Mouse (Mus musculus): ENCODE measurements around the gene Pigyl. TPM values are rescaled to one million over a fixed set of nuclear protein-coding genes. Genes with fewer than 3 reads are reported as not detected.

Pigyl gene
- total RNA-seq, 2 experiments from 2014 or later: 45.4 to 48.3 TPM

DNA sequence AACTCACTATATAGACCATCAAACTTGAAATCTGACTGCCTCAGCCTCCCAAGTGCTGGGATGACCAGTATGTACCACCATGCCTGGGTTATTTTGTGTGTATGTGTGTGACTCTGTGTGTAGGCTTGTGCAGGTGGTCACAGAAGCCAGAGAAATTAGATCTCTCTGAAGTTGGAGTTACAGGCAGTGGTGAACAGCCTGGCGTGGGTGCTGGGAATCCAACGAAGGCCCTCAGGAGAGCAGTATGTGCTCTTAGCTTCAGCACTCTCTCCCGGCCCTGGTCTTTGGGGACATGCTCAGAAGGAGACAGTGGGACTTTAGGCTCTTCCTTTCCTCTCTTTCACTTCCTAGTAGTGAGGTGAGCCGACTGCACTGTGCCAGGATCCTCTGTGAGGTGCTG, 15.7 kb downstream of the Pigyl start:
- no peak for DNase-seq (ENCODE audit: low spot score in 2 of 2)

DNA sequence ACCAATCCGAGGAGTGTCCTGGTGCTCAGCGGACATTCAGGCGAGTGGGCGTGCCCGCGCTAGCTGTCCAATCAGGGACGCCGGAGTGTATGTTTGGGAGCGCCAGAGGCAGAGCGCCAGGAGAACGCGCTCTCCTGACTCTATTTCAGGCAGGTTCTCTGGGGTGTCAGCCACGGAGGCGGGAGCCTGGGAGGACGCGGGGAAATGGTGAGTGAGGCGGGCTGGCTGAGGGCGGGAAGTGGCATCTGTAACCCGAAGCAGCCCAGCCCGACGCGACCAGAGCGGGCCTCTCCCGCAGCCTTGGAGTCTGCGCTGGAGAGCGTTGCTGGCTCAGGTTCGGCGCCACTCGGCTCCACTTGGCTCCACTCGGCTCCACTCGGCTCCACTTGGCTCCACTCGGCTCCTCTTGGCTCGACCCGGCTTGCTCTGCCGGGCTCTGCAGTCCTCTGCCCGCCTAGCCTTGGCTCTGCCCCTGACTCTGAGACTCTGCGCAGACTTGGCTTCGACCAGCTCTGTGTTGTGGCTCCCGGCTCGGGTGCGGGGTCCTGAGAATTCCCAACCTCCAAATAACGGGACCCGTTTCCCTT, 31.5 kb downstream of the Pigyl start, which contains the start of gene Zfp872:
TSS of gene Zfp872 (plus strand) at position 66 of the 587 bp plus-strand sequence.
- DNase-seq (ENCODE audit: low spot score in 2 of 2): no peak

GRCm38 (mm10) chr9:22196412-22196811, 39.8 kb downstream of the Pigyl start:
- DNase-seq (ENCODE audit: low spot score in 2 of 2): no peak

Small RNAs within 50 kb of the gene (microRNA-seq; reads per million reads assigned to microRNA genes)
- gene Mir7084: 0 to 0.59 reads per million in 2 experiments

Other genes with a start within 250 kb of the Pigyl start
- 10 to 100 TPM; 17.7 to 19.3 TPM for gene Rab3d, start 238.7 kb upstream of the Pigyl start, total RNA-seq (2021)
- 10 to 100 TPM; 16.3 to 16.5 TPM for gene Ccdc159, start 229.4 kb upstream of the Pigyl start, total RNA-seq (2021)
- 10 to 100 TPM; 40.2 to 42.2 TPM for gene Tmem205, start 229.3 kb upstream of the Pigyl start, total RNA-seq (2021)
- 100 to 1,000 TPM; 273 to 278 TPM for gene Plppr2, start 219.8 kb upstream of the Pigyl start, total RNA-seq (2021)
- gene Swsap1, start 201.1 kb upstream of the Pigyl start, total RNA-seq (2021): 10 to 100 TPM; 13.3 to 13.7 TPM
- 1 to 10 TPM; 9.0 to 9.1 TPM for gene Epor, start 193.3 kb upstream of the Pigyl start, total RNA-seq (2021)
- 1 to 10 TPM; 2.2 to 2.6 TPM for gene Rgl3, start 167.4 kb upstream of the Pigyl start, total RNA-seq (2021)
- 1 to 10 TPM; 8.6 to 8.9 TPM for gene Ccdc151, start 154.2 kb upstream of the Pigyl start, total RNA-seq (2021)
- 100 to 1,000 TPM; 106 to 115 TPM for gene Prkcsh, start 154.0 kb upstream of the Pigyl start, total RNA-seq (2021)
- gene Elavl3, start 104.8 kb upstream of the Pigyl start, total RNA-seq (2021): 100 to 1,000 TPM; 168 to 172 TPM
- 1 to 10 TPM; 2.0 to 4.4 TPM for gene Gm49318, start 85.6 kb upstream of the Pigyl start, total RNA-seq (2021)
- 10 to 100 TPM; 20.8 to 21.7 TPM for gene Zfp653, start 85.5 kb upstream of the Pigyl start, total RNA-seq (2021)
- 10 to 100 TPM; 49.8 to 51.3 TPM for gene Ecsit, start 71.4 kb upstream of the Pigyl start, total RNA-seq (2021)
- under 1 TPM in 1 of 2 experiments, not detected in 1; 0.53 TPM for gene Cnn1, start 57.6 kb upstream of the Pigyl start, total RNA-seq (2021)
- gene Elof1, start 39.7 kb upstream of the Pigyl start, total RNA-seq (2021): 10 to 100 TPM; 56.4 to 58.4 TPM
- under 1 TPM; 0.41 to 0.84 TPM for gene Acp5, start 21.1 kb upstream of the Pigyl start, total RNA-seq (2021)
- gene Zfp872, start 31.2 kb downstream of the Pigyl start, total RNA-seq (2021): not detected
- 10 to 100 TPM; 24.9 to 25.5 TPM for gene Zfp809, start 68.9 kb downstream of the Pigyl start, total RNA-seq (2021)
- gene Zfp599, start 103.0 kb downstream of the Pigyl start, total RNA-seq (2021): 1 to 10 TPM; 5.1 to 5.5 TPM
- gene Zfp810, start 150.8 kb downstream of the Pigyl start, total RNA-seq (2021): 10 to 100 TPM; 14.5 TPM
- 10 to 100 TPM; 34.9 to 36.4 TPM for gene Anln, start 232.3 kb downstream of the Pigyl start, total RNA-seq (2021)